ENCODE assay signal across 9 mouse cellular contexts in genomic region chr17:63660841-63661481, GRCm38 (mm10).
A peak's percentile ranks its signal among the peaks of the same experiment; 100 is the strongest.
DNase-seq lines count a peak whose midpoint lies in the region; ATAC-seq and TF ChIP-seq lines count a peak whose summit lies in the region.
"Had no signal": no experiment of that assay in that cellular context is flagged by ENCODE, and none has a peak within 500 bp of the region (broad histone marks: within the 10 kb centered on the region; RNA-seq: fewer than 3 reads in every experiment).

No protein-coding gene starts in this region.

- H3K4me1 ChIP-seq in E14TG2a.4 (replicated peaks; ENCODE audit: low read depth, low read length), result peaks cover 6% of the 10 kb centered on the region; the same call in 1 of the 2 replicates
- 0 out of 2 replicates have a peak, but pooled peaks cover 3% of the 10 kb centered on the region for H3K4me1 ChIP-seq in embryonic facial prominence, embryonic 12.5 days
- H3K4me1 ChIP-seq in stomach, embryonic 14.5 days (ENCODE audit: control insufficient read depth, insufficient read depth, low read length), result no peaks in the 10 kb centered on the region
- H3K4me1 ChIP-seq in hindbrain, embryonic 16.5 days (ENCODE audit: control insufficient read depth, insufficient read depth, low read depth, low read length), result no peaks in the 10 kb centered on the region

- H3K36me3 ChIP-seq in E14TG2a.4 (ENCODE audit: insufficient read depth, low read length), result no peaks in the 10 kb centered on the region
- H3K36me3 ChIP-seq in embryonic facial prominence, embryonic 12.5 days, result no peaks in the 10 kb centered on the region
- H3K36me3 ChIP-seq in stomach, embryonic 14.5 days (ENCODE audit: control insufficient read depth, insufficient read depth, low read length), result no peaks in the 10 kb centered on the region
- no peaks in the 10 kb centered on the region for H3K36me3 ChIP-seq in hindbrain, embryonic 16.5 days (ENCODE audit: control insufficient read depth, insufficient read depth, low read length)

- no peak overlapping the region for H3K9ac ChIP-seq in embryonic facial prominence, embryonic 12.5 days
- no peak overlapping the region for H3K9ac ChIP-seq in stomach, embryonic 14.5 days (replicated peaks; ENCODE audit: low read depth, low read length)
- no peak overlapping the region for H3K9ac ChIP-seq in hindbrain, embryonic 16.5 days (ENCODE audit: low read depth, low read length)

- WGBS in embryonic facial prominence, embryonic 12.5 days, result 65% methylated on average over 13 of the region's 13 CpGs
- WGBS in stomach, embryonic 14.5 days, result 56% methylated on average over 13 of the region's 13 CpGs
- 87% methylated on average over 13 of the region's 13 CpGs for WGBS in hindbrain, embryonic 16.5 days

- H3K4me2 ChIP-seq in embryonic facial prominence, embryonic 12.5 days (replicated peaks), result no peak overlapping the region
- no peak overlapping the region for H3K4me2 ChIP-seq in stomach, embryonic 14.5 days (replicated peaks; ENCODE audit: low read depth, low read length)
- no peak overlapping the region for H3K4me2 ChIP-seq in hindbrain, embryonic 16.5 days (ENCODE audit: low read length)

- 0 out of 2 replicates have a peak overlapping the region, but pooled peaks have one; percentile 54 for H3K27ac ChIP-seq in embryonic facial prominence, embryonic 12.5 days
- H3K27ac ChIP-seq in stomach, embryonic 14.5 days (ENCODE audit: low read length), result peak overlapping the region; percentile 83
- no peak overlapping the region for H3K27ac ChIP-seq in hindbrain, embryonic 16.5 days (ENCODE audit: low read depth, low read length)
- H3K27ac ChIP-seq: macrophage had no signal

- peak; percentile 70 to 75 for DNase-seq in heart, postnatal 10 days
- DNase-seq in left cerebral cortex, postnatal 10 days (ENCODE audit: extremely low spot score in 1 of 2, low spot score in 2 of 2), result peak; percentile 38 to 60
- DNase-seq in spleen, adult 18-20 months, result no peak
- DNase-seq in MN1 (ENCODE audit: low spot score), result no peak

- no peak overlapping the region for H3K4me3 ChIP-seq in E14TG2a.4 (replicated peaks; ENCODE audit: low read length)
- H3K4me3 ChIP-seq in embryonic facial prominence, embryonic 12.5 days, result no peak overlapping the region
- no peak overlapping the region for H3K4me3 ChIP-seq in stomach, embryonic 14.5 days (ENCODE audit: low read depth, low read length)
- no peak overlapping the region for H3K4me3 ChIP-seq in hindbrain, embryonic 16.5 days (ENCODE audit: low read length)

- H3K27me3 ChIP-seq in E14TG2a.4 (ENCODE audit: insufficient read depth, low read length), result no peaks in the 10 kb centered on the region
- H3K27me3 ChIP-seq in embryonic facial prominence, embryonic 12.5 days, result no peaks in the 10 kb centered on the region
- no peaks in the 10 kb centered on the region for H3K27me3 ChIP-seq in stomach, embryonic 14.5 days (ENCODE audit: control insufficient read depth, insufficient read depth, low read length)
- no peaks in the 10 kb centered on the region for H3K27me3 ChIP-seq in hindbrain, embryonic 16.5 days (replicated peaks; ENCODE audit: control insufficient read depth, insufficient read depth, low read length)

- intact Hi-C loops in heart, postnatal 10 days (cut with DNase I), result no loop called here
- intact Hi-C loops in left cerebral cortex, postnatal 10 days (cut with DNase I), result no loop called here

- no peaks in the 10 kb centered on the region for H3K9me3 ChIP-seq in E14TG2a.4 (ENCODE audit: low read length)
- no peaks in the 10 kb centered on the region for H3K9me3 ChIP-seq in embryonic facial prominence, embryonic 12.5 days
- no peaks in the 10 kb centered on the region for H3K9me3 ChIP-seq in stomach, embryonic 14.5 days (ENCODE audit: control insufficient read depth, low read depth, low read length)
- no peaks in the 10 kb centered on the region for H3K9me3 ChIP-seq in hindbrain, embryonic 16.5 days (ENCODE audit: control insufficient read depth, low read length)

- ATAC-seq in embryonic facial prominence, embryonic 12.5 days (ENCODE audit: insufficient number of reproducible peaks, insufficient read depth, low FRiP score, low TSS enrichment), result peak; percentile 41; the same call in 1 of the 2 replicates
- ATAC-seq in stomach, embryonic 14.5 days (ENCODE audit: insufficient number of reproducible peaks, insufficient read depth, low FRiP score, low read depth), result peak; percentile 72
- ATAC-seq in hindbrain, embryonic 16.5 days, result no peak

- TF ChIP-seq CTCF in E14TG2a.4 (conservative IDR thresholded peaks at IDR 0.05; ENCODE audit: low read length), result peak; percentile 46

Comparison
In these comparisons a context has a peak if more than half of its experiments do, and no peak if none do; other contexts are left out.
1. DNase-seq: peak in heart, postnatal 10 days (2 of 2) and left cerebral cortex, postnatal 10 days (2 of 2); none in spleen, adult 18-20 months (0 of 2) and MN1 (single experiment).